Mouse (Mus musculus) heart, embryonic 14.5 days (tissue): ENCODE results near the gene Gpr3. TPM values are rescaled to one million over a fixed set of nuclear protein-coding genes. Genes with fewer than 3 reads are reported as not detected.

Experiments
- ATAC-seq: fragments of 200-750 bp; cut with Nextera tagmentation; 2 replicates; pipeline ENCODE4 v1.8.0; 2017; ENCODE audit warnings: low read depth, moderate TSS enrichment; ENCODE audit not compliant: insufficient number of reproducible peaks, insufficient read depth, low FRiP score
- H3K27ac ChIP-seq, 2 experiments: fragments of 200-500 bp in 1 of 2; fragments of 300-500 bp in 1 of 2; sonication (generic) in 1 of 2; replicated peaks in 1 of 2; 2 replicates each; pipeline ENCODE4 v1.5.1; 2012 to 2014; ENCODE audit warnings: low read depth in 2 of 2, low read length in 2 of 2, control low read depth in 1 of 2, mild to moderate bottlenecking in 1 of 2, mixed read lengths in 1 of 2; ENCODE audit not compliant: control insufficient read depth in 1 of 2, insufficient read depth in 1 of 2
- H3K27me3 ChIP-seq: fragments of 300-500 bp; sonication (generic); 2 replicates; pipeline ENCODE4 v1.6.1; 2014; ENCODE audit warnings: mild to moderate bottlenecking, low read length, control low read depth; ENCODE audit not compliant: control insufficient read depth, insufficient read depth
- H3K36me3 ChIP-seq: fragments of 300-500 bp; sonication (generic); 2 replicates; pipeline ENCODE4 v1.6.1; 2014; ENCODE audit warnings: mild to moderate bottlenecking, control low read depth, low read length, mixed read lengths; ENCODE audit not compliant: control insufficient read depth, insufficient read depth
- H3K4me1 ChIP-seq, 2 experiments: fragments of 200-500 bp in 1 of 2; fragments of 300-500 bp in 1 of 2; sonication (generic) in 1 of 2; 2 replicates each; pipeline ENCODE4 v1.6.1; 2012 to 2014; ENCODE audit warnings: low read length in 2 of 2, control low read depth in 1 of 2, mixed read lengths in 1 of 2; ENCODE audit not compliant: control insufficient read depth in 2 of 2, insufficient read depth in 2 of 2
- H3K4me2 ChIP-seq: fragments of 300-500 bp; sonication (generic); 2 replicates; pipeline ENCODE4 v1.6.1; 2014; ENCODE audit warnings: mild to moderate bottlenecking, low read length
- H3K4me3 ChIP-seq, 2 experiments: fragments of 200-500 bp in 1 of 2; fragments of 300-500 bp in 1 of 2; sonication (generic) in 1 of 2; 2 replicates each; pipeline ENCODE4 v1.5.1; 2012 to 2014; ENCODE audit warnings: low read length in 2 of 2, mild to moderate bottlenecking in 2 of 2, control low read depth in 1 of 2, low read depth in 1 of 2, moderate library complexity in 1 of 2; ENCODE audit not compliant: control insufficient read depth in 1 of 2, insufficient read depth in 1 of 2
- H3K9ac ChIP-seq: fragments of 300-500 bp; sonication (generic); 2 replicates; pipeline ENCODE4 v1.6.1; 2014; ENCODE audit warnings: mild to moderate bottlenecking, low read length
- H3K9me3 ChIP-seq: fragments of 300-500 bp; sonication (generic); 2 replicates; pipeline ENCODE4 v1.6.1; 2016; ENCODE audit warnings: low read length, control low read depth; ENCODE audit not compliant: control insufficient read depth
- WGBS: fragments of 180-500 bp; shearing (Covaris S2); extraction: QIAGEN DNeasy Blood & Tissue Kit; methylation state at CpG from one replicate; pipeline ENCODE4 v1.1.7; 2014; 5-methylcytosine and 5-hydroxymethylcytosine counted together
- polyA plus RNA-seq: library from polyadenylated mRNA; unstranded; fragments of >200 nt; fragmentation: Nextera tagmentation; extraction: Ambion mirVana; gene quantifications from 2 replicates; pipeline ENCODE4 v1.2.1, GENCODE M21; 2014

The Gpr3 gene
- polyA plus RNA-seq, 1 experiment from 2014 or later = 0.58 TPM

DNA sequence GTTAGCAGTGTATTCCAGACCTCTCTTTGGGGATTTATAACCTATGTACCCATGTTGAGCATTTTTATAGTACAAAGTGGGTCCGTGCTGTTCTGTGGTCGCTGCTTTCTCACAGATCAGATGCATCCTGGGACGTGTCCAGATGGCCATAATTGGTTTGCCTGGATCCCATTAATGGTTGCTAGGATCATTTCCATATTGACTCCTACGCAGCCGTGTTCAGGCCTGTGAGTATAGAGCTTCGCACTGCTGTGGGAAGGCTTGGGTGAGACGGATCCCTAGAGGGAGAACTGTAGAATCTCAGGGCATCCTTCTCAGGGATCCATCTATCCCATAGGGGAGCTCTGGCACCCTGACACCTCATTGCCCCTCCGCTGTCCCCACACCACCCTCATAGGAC is 17.2 kb upstream of the Gpr3 start:
- no peaks in the 10 kb centered on the region for H3K9me3 ChIP-seq
- no peaks in the 10 kb centered on the region for H3K27me3 ChIP-seq
- H3K4me2 ChIP-seq = no peak overlapping the region
- no peaks in the 10 kb centered on the region for H3K36me3 ChIP-seq
- H3K27ac ChIP-seq = no peak overlapping the region
- WGBS = 77% methylated on average over 8 of the region's 8 CpGs
- H3K4me3 ChIP-seq = no peak overlapping the region
- ATAC-seq = no peak
- H3K4me1 ChIP-seq = peaks cover 2 to 4% of the 10 kb centered on the region in 2 experiments; a peak in 1 of 4 replicates
- H3K9ac ChIP-seq = no peak overlapping the region

DNA sequence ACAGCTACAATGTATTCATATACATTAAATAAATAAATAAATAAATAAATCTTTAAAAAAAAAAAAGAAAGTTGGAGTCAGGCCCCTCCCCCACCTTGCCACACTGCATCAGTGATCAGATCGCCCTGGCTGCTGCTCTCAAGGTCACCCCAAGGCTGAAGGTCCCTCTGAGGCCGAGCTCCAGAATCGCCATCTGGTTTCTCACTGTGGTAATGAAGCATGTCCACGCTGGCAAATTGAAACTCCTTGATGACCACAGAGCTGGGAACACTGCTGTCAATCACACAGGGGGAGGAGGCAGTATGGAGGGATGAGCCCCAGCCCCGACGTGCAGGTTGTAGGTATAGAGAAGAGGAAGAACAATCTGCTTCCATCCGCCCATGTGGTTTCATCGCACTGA is 15.3 kb upstream of the Gpr3 start:
- Histone ChIP-seq H3K4me2 (no peak overlapping the region), H3K4me1 (no peaks in the 10 kb centered on the region), H3K9ac (no peak overlapping the region), H3K9me3 (no peaks in the 10 kb centered on the region), H3K27ac (no peak overlapping the region), H3K4me3 (no peak overlapping the region), H3K27me3 (peaks cover 3% of the 10 kb centered on the region), H3K36me3 (no peaks in the 10 kb centered on the region)
- no peak for ATAC-seq
- 73% methylated on average over 8 of the region's 8 CpGs for WGBS

DNA sequence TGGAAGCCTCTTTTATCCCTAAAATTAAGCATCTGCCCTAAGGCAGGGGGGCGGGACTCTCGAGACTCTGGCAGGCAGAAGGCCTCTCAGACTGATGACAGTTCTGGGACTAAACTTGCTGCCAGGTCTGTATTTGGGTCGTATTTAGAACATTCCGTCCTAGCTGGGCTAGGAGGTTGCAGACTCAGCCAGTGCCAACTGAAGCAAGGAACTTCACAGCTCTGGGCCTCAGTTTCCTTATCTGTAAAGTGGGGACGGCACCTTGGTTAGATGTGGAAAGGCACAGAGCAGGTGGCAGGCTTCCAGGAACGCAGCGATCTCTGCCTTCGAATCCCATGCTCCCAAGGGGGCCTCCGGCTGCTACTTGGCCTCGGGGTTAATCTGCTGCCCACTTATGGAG is 13.7 kb upstream of the Gpr3 start:
- Histone ChIP-seq H3K4me3 (no peak overlapping the region), H3K36me3 (no peaks in the 10 kb centered on the region), H3K9me3 (no peaks in the 10 kb centered on the region), H3K4me1 (no peaks in the 10 kb centered on the region), H3K9ac (no peak overlapping the region), H3K27me3 (peaks cover 15% of the 10 kb centered on the region), H3K4me2 (no peak overlapping the region), H3K27ac (no peak overlapping the region)
- ATAC-seq = no peak
- WGBS = 51% methylated on average over 10 of the region's 10 CpGs

DNA sequence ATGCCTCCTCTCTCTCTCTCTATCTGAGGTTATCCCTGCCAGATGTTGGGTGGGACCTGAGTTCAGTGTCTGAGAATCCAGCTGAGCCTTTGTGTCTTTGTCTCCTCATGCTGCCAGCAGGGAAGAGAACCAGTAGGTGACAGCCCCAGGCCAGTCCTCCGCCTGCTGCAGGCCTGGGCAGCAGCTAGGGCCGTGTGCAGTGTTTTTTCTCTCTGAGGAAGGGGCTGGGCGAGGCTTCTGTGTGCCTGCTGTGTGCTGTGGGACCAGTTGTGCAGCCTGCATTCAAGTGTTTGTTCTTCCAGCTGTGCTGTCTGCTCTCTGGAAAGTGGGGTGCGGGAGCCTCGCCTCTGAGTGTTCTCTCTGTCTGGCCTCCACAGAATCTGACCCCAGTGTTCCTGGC is 11.5 kb upstream of the Gpr3 start:
- no peak for ATAC-seq
- Histone ChIP-seq H3K36me3 (no peaks in the 10 kb centered on the region), H3K4me2 (no peak overlapping the region), H3K4me3 (no peak overlapping the region), H3K4me1 (peaks cover 3 to 5% of the 10 kb centered on the region in 2 experiments; a peak in 3 of 4 replicates), H3K9ac (no peak overlapping the region), H3K9me3 (no peaks in the 10 kb centered on the region), H3K27me3 (peaks cover 28% of the 10 kb centered on the region), H3K27ac (no peak overlapping the region)
- 61% methylated on average over 5 of the region's 5 CpGs for WGBS

DNA sequence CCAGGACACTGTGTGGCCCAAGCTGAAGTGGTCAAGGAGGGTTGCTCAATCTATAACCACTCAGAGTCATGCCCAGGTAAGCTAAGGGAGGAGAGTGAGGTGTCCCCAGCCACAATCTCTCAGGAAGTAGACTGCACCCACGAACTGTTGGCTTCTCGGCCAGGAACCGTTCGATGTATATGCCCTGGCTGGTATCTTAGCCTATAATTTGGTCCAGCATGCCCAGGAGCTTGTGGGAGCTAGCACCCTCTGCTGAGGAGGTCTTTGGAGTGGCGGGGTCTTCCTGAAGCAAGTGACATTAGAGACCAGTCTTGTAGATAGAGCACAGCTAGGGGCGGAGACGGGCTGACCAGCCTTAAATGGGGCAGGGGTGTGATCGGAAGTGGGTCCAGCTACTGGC is 9.4 kb upstream of the Gpr3 start:
- H3K27ac ChIP-seq = no peak overlapping the region
- no peak overlapping the region for H3K4me3 ChIP-seq
- H3K9ac ChIP-seq = no peak overlapping the region
- peaks cover 28% of the 10 kb centered on the region for H3K27me3 ChIP-seq
- H3K4me1 ChIP-seq = peaks cover 3 to 5% of the 10 kb centered on the region in 2 experiments; a peak in 3 of 4 replicates
- H3K4me2 ChIP-seq = no peak overlapping the region
- ATAC-seq = no peak
- 77% methylated on average over 8 of the region's 8 CpGs for WGBS
- H3K36me3 ChIP-seq = no peaks in the 10 kb centered on the region
- H3K9me3 ChIP-seq = no peaks in the 10 kb centered on the region

DNA sequence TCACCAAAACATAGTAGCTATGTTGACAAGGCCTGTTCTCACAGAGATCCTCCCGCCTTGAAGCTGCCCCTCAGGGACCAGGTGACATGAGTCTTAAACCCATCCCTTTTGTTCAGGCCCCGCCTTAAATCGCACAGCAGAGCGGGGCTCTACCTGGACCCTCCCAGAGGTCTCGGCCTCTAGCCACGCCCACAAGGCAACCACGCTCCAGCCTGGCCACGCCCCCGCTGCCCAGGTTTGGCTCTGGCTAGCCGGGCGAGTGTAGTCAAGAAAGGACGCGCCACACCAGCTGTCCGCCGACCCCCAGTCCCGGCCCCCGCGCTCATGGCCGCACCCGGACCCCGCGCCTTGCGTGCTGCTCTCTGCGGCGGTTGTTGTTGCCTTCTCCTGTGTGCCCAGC is 8.3 kb upstream of the Gpr3 start:
- Histone ChIP-seq H3K36me3 (no peaks in the 10 kb centered on the region), H3K9ac (peak overlapping the region; percentile 63), H3K4me1 (peaks cover 3 to 5% of the 10 kb centered on the region in 2 experiments; a peak in 3 of 4 replicates), H3K4me2 (peak overlapping the region; percentile 70), H3K4me3 (peak overlapping the region; percentile 26 to 37; a peak in 3 of 4 replicates), H3K9me3 (no peaks in the 10 kb centered on the region), H3K27ac (no peak overlapping the region), H3K27me3 (peaks cover 28% of the 10 kb centered on the region)
- WGBS = 2% methylated on average over 25 of the region's 25 CpGs
- no peak for ATAC-seq

DNA sequence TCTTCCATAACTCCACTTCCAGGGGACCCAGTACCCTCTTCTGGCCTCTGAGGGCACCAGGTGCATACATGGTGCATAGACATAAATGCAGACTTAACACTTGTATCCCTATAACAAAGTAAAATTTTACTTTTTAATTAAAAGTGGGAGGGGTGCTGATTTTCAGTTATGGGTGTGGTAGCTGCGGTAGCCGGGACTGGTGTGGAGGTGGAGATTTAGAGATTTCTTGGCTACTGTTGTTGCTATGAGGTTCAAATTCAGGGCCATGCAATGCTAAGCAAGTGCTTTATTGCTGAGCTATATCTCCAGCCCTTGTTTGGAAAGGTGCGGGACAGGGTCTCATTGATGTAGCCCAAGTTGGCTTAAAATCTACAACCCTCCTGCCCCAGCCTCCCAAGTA is 6.4 kb upstream of the Gpr3 start:
- Histone ChIP-seq H3K4me3 (no peak overlapping the region), H3K4me2 (no peak overlapping the region), H3K9me3 (no peaks in the 10 kb centered on the region), H3K9ac (no peak overlapping the region), H3K4me1 (peaks cover 3 to 5% of the 10 kb centered on the region in 2 experiments; a peak in 3 of 4 replicates), H3K27ac (no peak overlapping the region), H3K27me3 (peaks cover 30% of the 10 kb centered on the region), H3K36me3 (no peaks in the 10 kb centered on the region)
- 87% methylated on average over 3 of the region's 3 CpGs for WGBS
- no peak for ATAC-seq

DNA sequence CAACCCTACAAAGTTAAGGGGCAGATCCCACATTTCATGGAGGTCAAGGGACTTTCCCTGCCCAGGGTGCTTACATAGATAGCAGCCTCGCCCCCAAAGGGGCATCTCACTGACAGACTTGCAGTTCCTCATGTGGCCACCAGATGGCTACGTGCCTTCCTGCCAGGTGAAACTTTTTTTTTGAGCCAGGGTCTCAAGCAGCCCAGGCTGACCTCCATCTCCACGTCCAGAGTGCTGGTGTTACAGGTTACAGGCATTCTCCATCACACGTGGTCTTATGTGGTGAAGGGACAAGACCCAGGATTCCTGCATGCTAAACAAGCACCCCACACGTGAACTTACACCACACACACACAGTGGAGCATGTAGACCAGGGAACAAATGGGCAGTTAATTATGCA is 5.3 kb upstream of the Gpr3 start:
- H3K4me1 ChIP-seq = peaks cover 12 to 16% of the 10 kb centered on the region in 2 experiments
- peaks cover 33% of the 10 kb centered on the region for H3K27me3 ChIP-seq
- H3K9ac ChIP-seq = no peak overlapping the region
- no peak for ATAC-seq
- 4% methylated on average over 5 of the region's 5 CpGs for WGBS
- no peak overlapping the region for H3K27ac ChIP-seq
- H3K9me3 ChIP-seq = no peaks in the 10 kb centered on the region
- no peaks in the 10 kb centered on the region for H3K36me3 ChIP-seq
- no peak overlapping the region for H3K4me2 ChIP-seq
- H3K4me3 ChIP-seq = no peak overlapping the region
